Mouse (Mus musculus): ENCODE measurements around the gene Rac2.

The Rac2 gene

DNA sequence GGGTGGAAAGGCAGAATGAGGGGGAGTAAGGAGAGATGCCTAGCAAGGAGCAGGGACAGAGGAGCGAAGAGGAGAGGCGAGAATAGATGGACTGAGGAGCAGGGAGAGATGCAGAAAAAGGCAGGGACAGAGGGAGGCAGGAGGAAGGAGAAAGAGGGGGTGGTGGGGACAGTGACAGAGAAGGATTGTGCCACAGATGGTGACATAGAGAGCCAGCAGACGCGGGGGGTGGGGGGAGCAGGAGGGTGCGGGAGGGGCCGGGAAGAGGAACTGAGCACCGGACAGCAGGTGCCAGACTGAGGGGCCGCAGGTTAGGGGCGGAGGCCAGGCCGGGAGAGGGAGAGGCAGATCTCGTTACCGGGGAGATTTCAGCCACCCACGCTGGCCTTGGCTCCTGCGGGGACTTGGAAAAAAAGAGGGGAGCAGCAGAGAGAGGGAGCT lies 28.0 kb downstream of the Rac2 start, which contains the start of gene Sstr3:
Sstr3 (minus strand) TSS at position 125 of the 441 bp plus-strand sequence.
- no peak for DNase-seq

DNA sequence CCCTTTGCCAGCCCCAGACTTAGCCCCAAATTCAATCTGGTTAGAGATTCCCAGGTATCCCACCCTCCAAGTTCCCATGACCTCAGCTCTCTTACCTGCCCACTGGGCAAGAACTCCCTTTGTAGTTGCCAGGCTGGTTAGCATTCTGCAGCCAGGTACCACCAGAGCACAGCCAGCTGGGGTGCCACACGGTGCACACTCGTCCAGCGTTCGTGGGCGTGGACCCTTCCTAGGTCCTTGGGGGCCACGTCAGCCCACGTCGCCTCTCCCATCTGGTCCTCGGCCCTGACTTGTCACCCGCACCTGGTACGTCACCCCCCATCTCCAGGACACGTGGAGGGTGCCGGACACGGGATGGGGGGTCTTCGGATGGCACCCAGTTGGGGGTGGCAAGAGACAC lies 28.5 kb downstream of the Rac2 start:
- no peak for DNase-seq

DNA sequence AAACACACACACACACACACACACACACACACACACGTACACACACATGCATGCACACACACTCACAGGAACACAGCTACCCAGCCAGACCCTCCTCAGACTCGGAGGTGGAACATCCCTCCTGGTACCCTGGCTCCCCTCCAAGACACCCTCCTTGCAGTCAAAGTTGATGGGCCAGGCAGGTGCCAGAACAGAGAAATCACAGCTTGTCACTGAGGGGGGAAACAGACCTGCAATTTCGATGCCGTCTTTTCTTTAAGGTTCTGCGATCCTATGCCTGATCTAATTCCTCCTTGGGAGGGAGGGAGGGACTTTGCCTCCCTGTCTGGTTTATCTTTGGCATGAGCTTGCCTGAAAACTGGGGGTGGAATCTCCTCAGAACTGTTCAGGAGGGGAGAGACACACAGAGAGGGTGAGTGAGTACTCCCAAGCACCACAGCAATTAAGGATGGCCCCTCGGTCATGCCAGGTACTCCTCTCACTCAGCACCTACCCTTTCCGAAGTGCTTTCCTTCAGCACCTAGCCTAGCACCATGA lies 29.7 kb downstream of the Rac2 start:
- DNase-seq = no peak

DNA sequence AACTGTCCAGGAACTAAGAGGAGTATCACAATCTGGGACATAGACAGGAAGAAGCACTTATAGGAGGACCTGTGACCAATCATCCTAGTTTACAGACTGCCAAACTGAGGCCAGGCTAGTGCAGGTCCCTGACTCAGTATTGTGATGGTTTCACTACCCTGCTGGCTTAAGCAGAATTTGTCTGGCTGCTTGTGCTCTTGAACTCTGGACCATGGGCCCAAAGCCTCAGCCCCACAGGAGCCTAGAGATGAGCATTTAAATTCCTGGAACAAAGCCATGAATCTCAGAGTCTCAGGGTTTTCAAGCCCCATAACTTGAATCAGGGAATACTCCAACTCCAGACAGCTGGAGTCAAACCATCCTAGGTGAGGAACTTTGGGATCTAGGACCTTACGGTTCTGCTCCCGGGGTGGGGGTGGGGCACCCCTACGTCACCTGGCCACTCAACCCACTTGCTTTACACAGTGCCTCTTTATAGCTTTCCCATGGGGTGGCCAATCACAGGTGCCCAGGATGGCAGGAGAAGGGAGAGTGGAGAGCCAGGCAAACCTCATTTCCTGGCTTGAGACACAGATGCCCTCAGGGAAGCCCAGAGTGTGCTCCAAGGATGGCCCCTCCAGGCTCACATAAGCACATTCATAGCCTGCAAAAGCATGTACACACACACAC lies 30.4 kb downstream of the Rac2 start:
- DNase-seq = no peak

DNA sequence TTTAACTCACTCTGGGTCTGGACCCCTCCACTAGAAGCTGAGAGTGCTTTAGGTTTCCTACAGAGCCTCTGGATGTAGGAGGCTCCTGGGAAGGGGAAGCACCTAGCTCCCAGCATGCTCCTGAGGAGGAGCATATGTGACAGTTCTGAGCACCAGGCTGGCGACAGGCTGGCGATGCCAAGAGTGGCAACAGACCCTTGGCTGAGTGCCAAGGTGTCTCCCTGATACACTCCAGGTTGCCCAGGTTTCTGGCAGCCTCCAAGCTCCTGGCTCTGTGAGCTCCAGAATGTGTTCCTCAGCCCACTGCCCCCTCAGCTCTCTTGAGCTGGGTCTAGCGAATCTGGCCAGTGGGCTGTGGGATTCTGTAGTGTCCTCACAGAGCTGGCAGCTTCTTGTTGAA lies 31.0 kb downstream of the Rac2 start:
- no peak for DNase-seq

DNA sequence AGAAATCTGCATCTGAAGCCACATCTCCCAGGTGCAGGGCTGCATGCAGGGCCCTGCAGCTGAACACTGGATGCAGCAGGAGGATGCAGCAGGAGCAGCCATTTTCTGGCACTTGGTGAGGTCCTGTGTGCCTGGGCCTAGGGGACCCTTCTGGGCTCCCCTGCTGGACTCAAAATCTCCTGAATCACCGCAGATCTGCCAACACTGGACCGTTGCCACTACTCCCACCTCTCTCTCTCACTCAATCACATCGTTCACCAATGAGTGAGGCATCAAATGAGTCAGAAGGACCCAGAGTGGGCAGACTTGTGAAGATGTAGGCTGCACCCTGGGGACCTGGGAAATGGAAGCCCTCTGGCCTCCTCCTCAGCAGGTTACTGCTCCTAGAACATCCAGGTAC lies 31.5 kb downstream of the Rac2 start:
- no peak for DNase-seq

DNA sequence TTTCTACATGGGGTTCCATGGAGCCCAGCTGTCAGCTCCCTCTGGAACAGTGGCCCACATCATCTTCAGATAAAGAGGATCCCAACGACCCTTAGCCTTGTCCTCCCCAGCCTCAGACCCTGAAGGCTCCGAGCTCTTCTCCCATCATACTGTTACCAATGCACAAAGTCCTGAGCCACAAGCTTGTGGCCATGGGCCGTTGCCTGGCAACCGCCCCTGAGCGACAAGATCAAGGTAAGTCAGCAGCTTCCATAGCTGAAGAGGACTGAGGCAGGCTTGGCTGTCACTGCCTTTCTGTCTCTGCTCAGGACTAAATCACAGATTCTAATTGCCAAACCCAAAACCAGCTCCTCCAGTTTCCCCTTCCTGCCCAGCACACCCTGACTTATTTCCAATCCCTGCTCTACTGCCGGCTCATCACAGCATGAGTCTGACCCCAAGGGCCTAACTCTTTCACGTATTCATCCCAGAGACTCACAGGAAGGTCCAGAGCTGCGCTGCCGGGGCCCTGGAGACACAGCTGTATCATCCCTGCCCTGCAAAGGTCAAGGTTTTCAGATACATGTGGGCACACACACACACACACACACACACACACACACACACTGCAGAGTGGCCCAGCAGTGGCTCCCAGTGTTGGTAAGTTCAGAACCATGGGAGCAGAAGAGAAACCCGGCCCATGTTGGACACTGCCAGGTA lies 36.7 kb downstream of the Rac2 start:
- DNase-seq = no peak

DNA sequence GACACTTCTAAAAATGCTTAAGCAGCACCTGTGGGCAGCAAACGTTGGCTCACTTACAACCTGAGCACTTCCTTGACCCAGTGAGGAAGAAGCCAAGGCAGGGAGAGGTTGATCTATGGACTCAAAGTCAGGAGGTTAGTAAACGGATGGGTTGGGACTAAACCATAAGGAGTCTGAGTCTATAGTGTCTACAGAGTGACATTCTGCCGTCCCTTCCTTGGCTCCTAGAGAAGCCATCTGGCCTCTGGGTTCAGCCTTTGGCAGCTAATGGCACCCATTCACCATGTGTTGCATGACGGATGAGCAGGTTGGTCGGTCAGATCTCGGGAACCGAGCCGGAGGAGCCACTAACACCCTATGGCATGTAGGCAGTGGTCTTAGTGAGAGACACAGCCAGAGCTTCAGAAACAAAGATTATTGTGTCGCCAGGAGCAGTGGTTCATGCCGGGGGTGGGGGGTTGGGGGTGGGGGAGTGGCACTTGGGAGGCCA lies 39.2 kb downstream of the Rac2 start:
- DNase-seq = no peak

DNA sequence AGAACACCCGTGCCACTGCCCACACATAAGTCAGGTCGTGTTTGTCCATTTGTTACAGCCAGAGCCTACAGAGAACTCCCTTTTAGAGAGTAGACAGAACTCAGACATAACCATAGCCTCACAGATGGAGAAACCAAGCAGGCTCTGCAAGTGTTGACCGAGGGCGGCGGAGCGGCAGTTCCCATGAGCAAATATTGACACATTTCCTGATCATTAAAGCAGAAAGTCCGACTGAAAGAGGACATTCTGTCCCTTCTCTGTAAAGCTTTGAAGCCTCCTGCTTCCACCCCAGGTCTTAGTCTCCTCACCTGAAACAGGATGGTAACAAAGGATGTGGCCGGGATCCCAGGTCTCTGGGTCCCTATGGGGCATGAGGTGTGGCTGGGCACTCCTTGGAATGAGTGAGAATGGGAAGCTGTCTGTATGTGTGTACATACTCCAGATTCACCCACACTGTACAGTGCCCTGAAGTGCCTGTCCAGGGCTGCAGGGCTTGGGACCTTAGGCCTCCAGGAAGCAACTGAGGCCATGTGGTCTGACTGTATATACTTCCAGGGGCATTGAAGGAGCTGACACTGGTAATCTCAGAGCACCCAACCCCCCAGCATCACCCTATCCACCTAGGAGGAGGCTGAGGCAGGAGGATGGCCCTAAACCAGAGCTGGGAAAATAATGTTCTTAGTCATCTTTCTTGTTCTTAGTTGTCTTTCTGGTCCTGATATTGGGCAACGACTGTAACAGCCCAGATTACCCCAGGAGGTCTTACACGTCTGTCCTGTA lies 39.8 kb downstream of the Rac2 start:
- peak; percentile 42 for DNase-seq

DNA sequence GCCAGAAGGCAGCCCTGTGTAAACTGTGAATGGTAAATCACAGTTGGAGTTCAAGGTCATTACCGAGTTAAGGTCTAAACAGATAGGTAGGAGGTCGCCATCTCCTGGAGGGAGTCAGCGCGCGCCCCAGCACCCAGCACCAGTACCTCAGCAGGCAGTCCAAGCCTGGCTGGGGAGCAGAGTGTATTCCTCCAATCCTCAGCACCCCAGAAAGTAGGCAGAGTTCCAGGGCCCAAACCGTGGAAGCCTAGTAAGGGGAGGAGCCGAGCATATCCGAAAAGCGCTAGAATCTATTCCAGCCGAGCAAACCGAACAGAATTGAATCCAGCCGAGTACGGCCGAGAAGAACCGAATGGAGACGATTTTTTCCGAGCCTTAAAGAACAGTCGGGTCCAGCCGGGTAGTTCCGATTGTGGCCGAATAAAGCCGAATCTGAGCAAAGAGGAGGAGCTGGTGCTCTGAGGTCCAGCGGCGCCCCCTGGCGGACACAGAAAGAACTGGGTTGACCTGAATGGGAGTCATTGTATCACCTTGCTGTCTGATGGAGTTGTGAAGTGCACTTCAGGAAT lies 40.6 kb downstream of the Rac2 start:
- peak; percentile 99 for DNase-seq

DNA sequence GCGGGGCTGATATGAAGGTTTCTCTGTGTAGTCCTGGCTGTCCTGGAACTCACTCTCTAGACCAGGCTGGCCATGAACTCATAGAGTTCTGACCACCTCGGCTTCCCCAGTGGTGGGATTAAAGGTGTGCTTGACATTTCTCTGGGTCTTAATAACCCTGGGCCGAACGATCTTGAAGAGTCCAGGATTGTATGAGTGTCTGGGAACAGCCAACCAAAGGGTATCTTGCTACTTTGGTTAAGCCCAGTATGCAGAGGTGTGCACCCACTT lies 41.2 kb downstream of the Rac2 start:
- no peak for DNase-seq

DNA sequence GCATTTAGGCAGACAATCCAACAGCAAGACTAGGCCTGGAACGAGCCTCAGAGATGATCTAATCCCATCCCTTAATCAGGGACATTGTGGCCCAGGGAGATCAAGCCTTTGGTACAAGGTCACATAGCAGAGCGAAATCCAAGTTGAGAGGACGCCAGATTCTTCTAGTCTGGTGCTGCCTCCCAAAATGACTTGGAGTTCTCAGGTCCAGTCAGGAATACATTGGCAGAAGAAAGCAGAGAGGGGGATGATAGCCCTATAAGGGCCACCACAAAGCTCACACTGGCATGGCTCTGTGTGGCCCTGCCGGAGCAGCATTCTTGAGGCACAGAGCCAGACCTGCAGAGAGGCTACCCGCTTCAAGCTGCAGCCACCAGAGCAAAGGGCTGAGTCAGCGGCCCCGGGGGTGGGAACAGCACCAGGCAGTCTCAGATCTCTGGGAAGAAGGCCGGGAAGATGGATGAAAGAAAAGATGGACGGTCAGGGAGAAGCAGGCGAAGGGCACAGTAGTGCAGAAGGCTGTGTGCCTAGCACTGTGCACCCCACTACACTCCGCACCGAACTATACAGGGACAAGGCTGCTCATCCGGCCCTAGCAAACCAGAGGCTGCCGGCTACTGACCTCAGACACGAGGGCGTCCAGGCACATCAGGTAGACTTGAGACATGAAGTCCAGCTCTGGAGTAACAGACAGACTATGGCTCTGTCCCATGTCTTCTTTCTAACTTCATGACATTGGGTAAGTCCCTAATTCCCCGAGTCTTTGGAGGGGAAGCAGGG lies 41.7 kb downstream of the Rac2 start, which contains the start of gene C1qtnf6:
C1qtnf6 (minus strand) TSS at position 746 of the 780 bp plus-strand sequence.
- DNase-seq = peak; percentile 62

DNA sequence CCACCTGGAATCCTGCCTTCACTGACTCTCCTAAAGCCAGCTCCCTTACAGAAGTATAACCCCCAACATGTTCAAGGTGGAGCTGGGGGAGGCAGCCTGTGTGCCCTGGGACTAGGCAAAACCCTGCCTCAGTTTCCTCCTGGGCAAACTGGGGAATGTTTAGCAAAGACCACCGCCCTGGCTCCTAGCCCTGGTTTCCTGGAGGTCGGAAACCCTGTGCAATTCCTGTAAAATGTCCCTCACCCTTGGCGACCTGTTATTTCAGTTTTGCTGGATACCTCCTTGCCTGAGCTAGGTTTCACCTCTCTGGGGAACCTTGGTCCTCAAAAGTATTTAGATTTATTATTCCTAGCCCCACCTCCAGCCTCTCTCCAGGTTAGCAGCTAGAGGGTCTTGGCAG lies 42.4 kb downstream of the Rac2 start:
- DNase-seq = no peak

DNA sequence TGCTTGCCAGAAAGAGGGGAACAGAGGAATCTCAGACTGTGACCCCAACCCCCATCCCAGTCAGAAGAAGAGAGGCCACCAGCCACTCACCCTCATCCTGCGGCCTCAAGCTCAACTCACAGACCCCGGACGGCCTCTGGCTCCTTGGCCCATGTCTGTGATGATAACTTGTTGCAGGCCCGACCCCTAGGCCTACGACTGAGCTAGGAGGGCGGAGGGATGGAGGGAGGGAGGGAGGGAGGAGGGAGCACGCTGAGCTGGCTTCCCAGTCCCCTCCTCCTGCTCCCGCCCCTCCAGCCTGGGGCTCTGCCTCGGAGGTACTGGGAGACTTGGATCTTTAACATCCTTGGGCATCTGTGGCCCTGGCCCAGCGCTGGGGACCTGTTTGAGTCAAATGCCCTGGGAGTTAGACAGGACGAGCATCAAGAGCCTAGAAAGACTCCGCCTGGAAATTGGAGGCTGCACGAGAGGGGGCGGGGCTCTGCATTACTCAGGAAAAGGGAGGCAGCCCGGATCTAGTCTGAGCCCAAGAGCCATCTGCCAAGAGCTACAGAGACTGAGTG lies 43.1 kb downstream of the Rac2 start:
- peak; percentile 69 for DNase-seq

DNA sequence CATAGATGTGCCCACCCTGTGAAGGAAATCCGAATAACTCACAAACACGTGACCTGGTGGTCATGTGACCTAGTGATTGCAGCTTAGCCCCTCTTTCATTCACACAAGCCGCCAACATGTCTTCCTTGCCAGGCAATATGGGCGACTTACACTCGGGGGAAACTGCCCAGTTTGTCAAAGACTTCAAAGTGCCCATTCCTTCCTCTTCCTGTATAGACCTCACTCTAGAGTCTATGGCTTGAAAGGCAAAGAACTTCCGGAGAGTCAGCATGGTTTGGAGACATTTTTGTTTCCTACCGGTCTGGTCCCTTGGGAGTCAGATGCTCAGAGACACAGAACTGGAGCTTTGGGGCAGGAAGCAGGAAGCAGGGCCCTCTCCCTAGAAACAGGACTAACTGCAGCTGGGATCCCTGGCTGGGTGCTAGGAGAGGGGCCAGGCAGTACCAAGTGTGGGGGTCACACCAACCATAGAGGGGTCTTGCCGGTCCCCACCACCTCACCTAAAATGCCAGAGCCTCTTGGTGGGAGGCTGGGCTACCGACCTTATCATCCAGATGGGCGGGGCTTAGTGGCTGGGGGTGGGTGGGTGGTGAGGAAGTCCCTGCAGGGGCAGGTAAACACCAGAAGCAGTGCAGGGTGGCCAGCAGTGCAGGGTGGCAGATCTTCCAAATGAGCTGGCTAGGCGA lies 43.7 kb downstream of the Rac2 start:
- DNase-seq = no peak

DNA sequence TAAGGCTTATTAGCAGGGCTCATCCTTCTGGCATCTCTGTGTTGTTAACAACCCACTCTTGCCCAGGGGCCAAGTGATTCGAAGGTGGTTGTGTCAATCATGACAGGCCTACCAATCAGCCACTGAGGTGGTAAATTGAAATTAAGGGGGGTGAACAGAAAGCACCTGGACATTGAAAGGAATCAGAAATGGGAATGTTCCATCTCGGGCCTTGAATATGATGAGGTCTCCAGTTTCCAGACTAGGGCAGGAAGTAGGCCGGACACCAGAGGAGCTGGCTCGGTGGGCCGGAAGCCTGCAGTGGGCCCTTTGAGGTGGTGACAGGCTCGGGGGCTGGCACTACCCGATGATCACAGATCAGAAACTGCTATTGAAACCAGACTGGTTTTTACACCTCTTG lies 44.6 kb downstream of the Rac2 start:
- DNase-seq = peak; percentile 37

DNA sequence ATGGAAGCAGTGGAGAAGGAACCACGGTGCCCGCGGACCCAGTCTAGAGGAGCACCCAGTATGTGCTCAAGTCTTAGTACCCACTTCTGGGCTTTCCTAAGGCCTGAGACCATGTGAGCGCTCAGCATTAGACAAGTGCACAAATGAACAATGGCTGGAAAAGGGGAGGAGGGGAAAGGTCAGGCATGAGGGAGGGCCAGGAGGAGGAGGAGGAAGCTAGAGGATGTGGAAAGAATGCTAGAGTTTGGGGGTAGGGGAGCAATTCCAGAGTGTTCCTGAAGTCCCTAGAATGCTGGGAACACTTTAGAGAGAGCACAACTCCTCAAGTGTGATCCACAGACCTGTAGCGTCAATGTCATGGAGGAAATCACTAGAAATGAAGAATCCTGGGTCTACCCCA lies 48.4 kb downstream of the Rac2 start:
- no peak for DNase-seq

DNA sequence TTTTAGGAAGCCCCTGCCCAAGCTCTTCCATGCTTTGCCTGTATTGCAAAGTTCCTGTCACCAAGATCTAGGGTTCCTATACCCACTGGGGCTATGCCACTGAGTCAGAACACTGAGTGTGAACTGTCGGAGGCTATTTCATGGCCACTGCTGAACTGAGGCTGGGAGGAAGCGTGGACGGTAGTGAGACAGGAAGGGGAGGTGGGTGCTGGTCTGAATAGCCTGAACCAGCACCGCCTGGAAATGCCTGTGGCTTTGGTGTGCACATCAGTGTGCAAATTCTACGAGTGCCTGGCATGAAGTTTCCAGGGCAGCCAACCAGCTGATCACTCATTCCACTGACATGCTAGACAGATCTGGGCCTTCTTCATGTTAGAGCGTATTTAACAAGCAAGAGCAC lies 50.7 kb downstream of the Rac2 start:
- no peak for DNase-seq

DNA sequence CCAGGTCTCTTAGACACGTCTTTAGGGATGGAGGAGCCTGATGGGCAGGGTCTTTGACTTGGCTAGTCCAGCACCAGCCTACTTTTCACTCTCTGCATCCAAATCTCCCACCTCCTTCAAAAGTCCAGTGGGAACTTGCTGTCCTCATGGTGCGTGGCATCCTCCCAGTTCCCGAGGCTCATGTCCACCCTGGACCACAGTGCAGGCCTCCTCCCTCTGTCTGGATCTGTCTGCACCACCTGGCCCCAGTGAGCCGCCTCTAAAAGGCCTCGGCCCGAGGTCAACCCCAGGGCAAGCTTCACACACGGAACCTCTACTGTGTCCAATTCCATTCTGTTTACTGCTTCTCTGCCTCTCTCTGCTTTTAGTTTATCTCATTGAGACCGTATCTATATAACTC lies 51.3 kb downstream of the Rac2 start:
- DNase-seq = no peak

DNA sequence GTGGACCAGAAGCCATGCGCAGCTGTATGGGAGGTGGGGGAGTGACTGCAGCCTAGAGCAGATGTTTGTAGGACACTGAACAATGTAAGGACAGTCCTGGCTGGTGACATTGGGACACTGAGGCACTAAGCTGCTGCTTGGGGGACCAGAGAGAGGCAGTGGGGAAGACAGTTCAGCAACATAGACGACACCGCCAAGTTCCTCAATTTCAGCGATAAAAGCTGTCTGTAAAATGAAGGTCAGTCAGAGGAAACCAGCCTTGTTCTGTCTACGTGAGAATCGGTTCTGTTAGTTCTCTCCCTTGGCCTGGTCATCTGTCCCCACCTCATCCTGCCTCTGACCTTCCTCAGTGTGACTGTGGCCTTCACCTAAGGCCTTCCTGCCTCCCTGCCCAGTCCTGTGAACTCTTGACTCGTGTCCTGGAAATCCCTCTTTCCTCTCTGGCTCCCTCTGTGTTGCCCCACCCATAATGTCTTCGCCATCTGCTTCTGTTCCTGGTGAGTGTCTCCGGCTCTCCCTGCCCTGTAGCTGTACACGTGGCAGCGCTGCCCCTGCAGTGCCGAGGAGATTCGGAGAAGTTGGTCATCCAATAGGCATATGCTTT lies 52.4 kb downstream of the Rac2 start:
- DNase-seq = peak; percentile 32

DNA sequence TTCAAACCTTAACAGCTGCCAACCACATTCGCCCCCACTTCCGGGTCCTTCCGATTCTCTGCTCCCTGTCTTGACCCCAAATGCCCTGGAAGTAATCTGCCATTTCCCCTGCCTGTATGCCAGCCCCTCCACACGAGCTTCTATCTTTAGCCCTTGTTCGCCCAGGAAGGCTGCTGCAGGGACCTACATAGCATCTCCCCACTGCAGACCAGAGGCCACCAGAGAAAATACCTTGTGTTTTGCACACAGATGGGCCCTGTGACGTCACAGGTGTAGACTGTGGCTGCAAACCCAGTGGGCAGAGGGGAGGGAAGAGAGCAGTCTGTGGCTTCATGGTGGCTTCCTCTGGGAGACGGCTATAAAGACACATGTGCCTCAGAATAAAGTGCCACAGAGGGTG lies 54.4 kb downstream of the Rac2 start:
- DNase-seq = no peak
